Mouse (Mus musculus): ENCODE measurements around the gene Strap. TPM values are rescaled to one million over a fixed set of nuclear protein-coding genes. Genes with fewer than 3 reads are reported as not detected.

Strap gene
- total RNA-seq (2023) = 96.8 TPM

DNA sequence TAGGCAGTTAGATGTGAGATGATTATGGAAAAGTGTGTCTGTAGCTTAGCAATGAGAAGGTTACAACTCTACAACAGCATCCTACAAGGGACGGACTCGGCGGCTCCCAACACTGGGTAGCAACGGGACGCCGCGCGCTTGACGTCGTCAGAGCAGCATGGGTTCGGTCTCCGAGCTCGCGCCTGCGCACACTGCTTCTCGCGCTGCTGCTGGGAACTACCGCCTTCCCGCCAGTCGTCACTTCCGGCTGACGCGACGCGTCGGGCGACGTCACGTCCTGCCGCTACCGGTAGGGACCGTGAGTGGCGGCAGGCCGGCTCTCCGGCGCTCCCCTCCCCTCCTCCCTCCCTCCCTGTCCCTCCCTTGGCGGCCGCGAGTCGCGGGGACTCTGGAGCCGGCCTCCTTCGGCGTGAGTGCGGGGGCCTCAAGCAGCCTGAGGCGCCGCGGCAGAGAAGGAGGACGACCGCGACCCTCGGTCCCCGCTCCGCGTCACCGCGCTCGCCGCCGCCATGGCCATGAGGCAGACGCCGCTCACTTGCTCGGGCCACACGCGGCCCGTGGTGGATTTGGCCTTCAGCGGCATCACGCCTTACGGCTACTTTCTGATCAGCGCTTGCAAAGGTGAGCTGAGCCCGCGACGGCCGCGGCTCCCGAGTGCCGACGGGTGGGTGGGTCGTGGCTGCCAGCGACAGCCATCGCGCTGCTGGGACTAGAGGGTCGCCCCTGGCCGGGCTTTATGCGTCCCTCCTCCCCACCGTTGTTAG, at the start of gene Strap:
Gene Strap (plus strand): TSS at position 233 of the 764 bp plus-strand sequence.

DNA sequence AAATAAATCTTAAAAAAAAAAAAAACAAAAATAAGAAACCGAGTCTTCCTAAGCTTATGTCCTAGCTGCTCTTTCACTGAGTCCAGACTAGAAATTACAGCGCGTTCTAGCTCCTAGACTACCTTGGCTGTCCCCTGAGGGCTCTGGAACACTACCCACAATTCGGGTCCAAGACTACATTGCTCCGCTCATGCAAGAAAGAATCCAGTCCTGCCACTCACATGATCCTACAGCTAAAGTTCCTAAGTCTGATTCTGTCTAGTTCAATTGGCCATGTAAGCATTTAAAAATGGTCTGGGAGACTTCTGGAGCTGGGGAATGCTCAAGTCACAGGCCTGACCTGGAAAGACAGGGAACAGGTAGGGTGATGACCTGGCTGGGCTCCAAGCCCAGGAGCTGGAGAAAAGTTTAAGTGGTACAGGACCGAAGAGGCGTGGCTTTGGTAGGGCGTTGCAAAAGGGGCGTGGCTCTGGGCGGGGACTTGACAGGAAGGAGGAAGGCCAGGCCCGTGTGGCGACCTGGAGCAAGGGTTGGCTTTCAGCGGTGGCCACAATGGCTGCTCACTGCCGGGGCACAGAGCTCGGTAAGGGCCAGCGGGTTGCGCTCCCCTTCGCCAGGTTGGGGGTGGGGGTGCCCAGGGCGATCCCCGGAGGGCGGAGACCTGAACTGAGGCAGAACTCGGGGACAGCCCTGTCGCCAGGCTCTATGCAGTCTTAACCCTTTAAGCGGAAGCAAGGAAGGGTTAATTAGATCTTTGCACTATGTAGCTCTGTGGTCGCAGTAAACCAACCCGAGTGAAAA, 19.4 kb downstream of the Strap start, which contains the start of gene Dera:
Gene Dera (plus strand): TSS at position 491 of the 801 bp plus-strand sequence.

Other genes starting within 250 kb of the Strap start
- 3.4 TPM for gene Eps8, start 80.2 kb upstream of the Strap start, total RNA-seq (2023)
- gene Dera, start 19.5 kb downstream of the Strap start, total RNA-seq (2023) = 31.1 TPM